Mouse (Mus musculus) spleen, adult 2 months (tissue): ENCODE data around the gene Slc22a14. TPM values are rescaled to one million over a fixed set of nuclear protein-coding genes. Genes with fewer than 3 reads are reported as not detected.

Experiments used
- DNase-seq, 2 experiments: peaks; one replicate each; pipeline versions ENCODE4 v3.0.0 to v3.0.0-alpha.2; 2012 to 2021; ENCODE audit warnings: low spot score in 2 of 2, low read depth in 1 of 2
- H3K27ac ChIP-seq: fragments of 200-500 bp; 2 replicates; pipeline ENCODE4 v1.5.1; 2012; ENCODE audit warnings: low read length, inconsistent platforms; ENCODE audit not compliant: insufficient read depth
- H3K27me3 ChIP-seq: fragments of 200-500 bp; 2 replicates; pipeline ENCODE4 v1.6.1; 2012; ENCODE audit warnings: mild to moderate bottlenecking, moderate library complexity, low read length, inconsistent platforms; ENCODE audit not compliant: control insufficient read depth, insufficient read depth
- H3K36me3 ChIP-seq: fragments of 200-500 bp; 2 replicates; pipeline ENCODE4 v1.6.1; 2012; ENCODE audit warnings: mild to moderate bottlenecking, low read length, inconsistent platforms; ENCODE audit not compliant: control insufficient read depth, insufficient read depth
- H3K4me1 ChIP-seq: fragments of 200-500 bp; 2 replicates; pipeline ENCODE4 v1.6.1; 2011; ENCODE audit warnings: inconsistent platforms; ENCODE audit not compliant: control insufficient read depth, insufficient read depth, insufficient read length
- H3K4me3 ChIP-seq: fragments of 200-500 bp; 2 replicates; pipeline ENCODE4 v1.5.1; 2011; ENCODE audit warnings: mild to moderate bottlenecking, inconsistent platforms; ENCODE audit not compliant: insufficient read depth, insufficient read length; ENCODE audit errors: extremely low read depth
- CTCF ChIP-seq: fragments of 200-500 bp; IDR thresholded peaks from 2 replicates; pipeline ENCODE4 v1.5.1; 2011; ENCODE audit warnings: mild to moderate bottlenecking, inconsistent platforms; ENCODE audit not compliant: insufficient read depth, insufficient read length, insufficient replicate concordance; ENCODE audit errors: extremely low read depth
- POLR2A ChIP-seq: fragments of 200-500 bp; IDR thresholded peaks from 2 replicates; pipeline ENCODE4 v1.6.1; 2011; ENCODE audit warnings: low read depth, low read length, inconsistent platforms
- WGBS: fragments of 180-500 bp; shearing (Covaris S2); methylation state at CpG from one replicate; pipeline ENCODE4 v1.1.7; 2018; 5-methylcytosine and 5-hydroxymethylcytosine counted together
- polyA plus RNA-seq: library from polyadenylated mRNA; depleted of rRNA; stranded (reverse); fragments of >200 nt; gene quantifications from 2 replicates; pipeline ENCODE4 v1.2.3, GENCODE M21; 2012; rRNA removed

Gene Slc22a14
- polyA plus RNA-seq, result 0.19 and 0.22 TPM in 2 replicates

DNA sequence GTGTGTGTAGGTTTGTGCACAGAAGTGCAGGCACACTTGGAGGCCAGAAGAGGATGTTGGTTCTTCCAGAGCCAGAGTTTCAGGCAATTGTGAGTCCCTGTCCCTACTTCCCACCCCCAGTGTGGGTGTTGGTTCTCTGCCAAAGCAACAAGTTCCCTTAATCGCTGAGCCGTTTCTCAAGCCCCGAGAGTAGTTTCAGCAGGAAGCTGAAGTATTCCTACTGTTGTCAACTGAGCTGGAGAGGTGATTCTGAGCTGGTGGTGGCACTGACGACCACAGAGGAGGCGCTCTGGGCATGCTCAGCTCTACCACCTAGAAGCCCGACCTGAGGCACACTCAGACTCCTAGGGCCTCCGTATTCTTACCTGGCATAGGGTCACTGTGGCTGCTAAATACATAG, at the start of gene Slc22a14:
Gene Slc22a14 (minus strand): TSS at position 270 of the 400 bp plus-strand sequence.
- no peak for TF ChIP-seq POLR2A
- no peak for TF ChIP-seq CTCF
- Histone ChIP-seq H3K27me3 (no peaks in the 10 kb centered on the region), H3K4me1 (no peaks in the 10 kb centered on the region), H3K36me3 (no peaks in the 10 kb centered on the region), H3K27ac (no peak within 1 kb of the TSS), H3K4me3 (no peak within 1 kb of the TSS)
- 24% methylated on average over 7 of the region's 7 CpGs for whole genome bisulfite sequencing
- DNase-seq, result no peak

DNA sequence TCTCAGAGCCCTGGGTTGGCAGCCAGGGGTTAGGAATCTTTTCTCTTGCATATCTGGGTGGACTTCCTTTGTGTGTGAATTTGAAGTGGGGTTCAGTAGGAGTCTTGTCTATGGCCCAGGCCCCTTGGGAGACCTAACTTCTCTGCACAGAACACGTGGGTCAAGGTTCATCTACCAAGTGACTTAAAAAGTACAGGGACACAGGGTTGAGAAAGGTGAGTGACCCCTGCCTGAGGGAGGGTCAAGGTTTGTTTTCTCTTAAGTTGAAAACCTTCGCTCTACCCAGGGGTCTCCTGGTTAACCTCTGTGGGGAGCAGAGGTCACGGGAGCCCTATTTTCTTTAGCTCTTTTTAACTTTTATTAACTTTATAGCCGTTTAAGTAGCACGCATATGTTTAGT, 44.5 kb upstream of the Slc22a14 start:
- H3K27me3 ChIP-seq, result no peaks in the 10 kb centered on the region
- TF ChIP-seq CTCF (no peak), POLR2A (no peak)
- H3K4me1 ChIP-seq, result no peaks in the 10 kb centered on the region
- DNase-seq, result no peak
- H3K4me3 ChIP-seq, result no peak overlapping the region
- WGBS, result 81% methylated on average over 5 of the region's 5 CpGs
- no peak overlapping the region for H3K27ac ChIP-seq
- H3K36me3 ChIP-seq, result no peaks in the 10 kb centered on the region

DNA sequence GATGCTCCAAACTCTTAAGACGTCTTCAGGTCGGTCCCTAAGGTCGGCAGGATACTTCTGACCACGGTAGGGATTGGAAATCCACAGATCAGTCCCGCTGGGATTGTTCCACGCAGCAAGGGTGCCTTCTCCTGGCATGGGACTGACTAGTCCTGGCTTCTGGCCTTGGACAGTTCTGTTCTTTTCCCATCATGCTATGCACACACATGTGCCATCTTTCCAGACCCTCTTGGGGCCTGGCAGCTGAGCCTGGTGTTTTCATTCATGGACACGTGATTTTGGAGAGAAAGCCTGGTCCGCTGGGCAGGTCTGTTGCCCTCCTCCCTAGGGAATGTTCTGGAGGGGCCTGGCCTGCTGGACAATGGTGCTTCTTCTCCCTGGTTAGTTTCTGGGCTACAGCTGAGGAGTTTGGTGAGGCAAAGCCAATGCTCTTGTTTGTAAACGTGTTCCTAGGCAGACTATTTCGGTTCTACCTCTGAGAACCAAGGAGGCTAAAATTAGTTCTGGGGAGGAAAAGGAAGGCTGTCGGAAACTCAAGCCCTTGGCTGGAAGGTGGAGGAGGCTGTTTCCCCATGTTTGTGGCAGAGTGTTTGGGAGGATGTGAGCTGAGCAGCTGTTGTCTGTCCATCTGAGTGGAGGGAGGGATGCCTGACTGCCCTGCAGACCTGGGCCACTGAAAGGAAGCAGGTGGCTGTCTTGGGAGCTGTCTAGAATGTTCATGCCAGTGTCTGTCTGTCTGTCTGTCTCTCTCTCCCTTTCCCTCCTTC, 43.7 kb upstream of the Slc22a14 start:
- H3K4me3 ChIP-seq, result no peak overlapping the region
- 67% methylated on average over 11 of the region's 11 CpGs for WGBS
- DNase-seq, result no peak
- TF ChIP-seq CTCF (no peak), POLR2A (no peak)
- no peaks in the 10 kb centered on the region for H3K36me3 ChIP-seq
- no peaks in the 10 kb centered on the region for H3K27me3 ChIP-seq
- no peaks in the 10 kb centered on the region for H3K4me1 ChIP-seq
- no peak overlapping the region for H3K27ac ChIP-seq

DNA sequence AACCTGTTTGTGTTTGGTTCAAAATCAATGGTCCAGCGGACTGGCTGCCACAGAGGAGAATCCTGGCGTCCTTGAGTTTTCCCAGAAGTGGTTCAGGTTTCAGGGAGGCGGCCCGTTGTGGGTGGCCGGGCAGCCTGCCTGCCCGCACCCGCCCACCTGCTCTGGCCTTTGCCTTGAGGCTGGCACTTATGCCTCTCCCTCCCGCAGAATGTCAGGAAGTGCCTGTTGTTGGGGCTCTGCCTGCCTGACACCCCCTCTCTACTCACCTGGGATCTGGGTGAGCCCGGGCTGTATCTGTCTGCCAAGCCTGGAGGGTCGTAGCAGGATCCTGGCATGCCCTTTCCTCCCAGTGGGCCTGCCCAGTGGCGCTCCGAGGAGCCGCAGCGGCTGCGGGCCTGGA, 42.5 kb upstream of the Slc22a14 start:
- H3K27me3 ChIP-seq, result peaks cover 4% of the 10 kb centered on the region; the same call in 1 of the 2 replicates
- no peak for TF ChIP-seq CTCF
- H3K27ac ChIP-seq, result no peak overlapping the region
- no peak for DNase-seq
- no peaks in the 10 kb centered on the region for H3K36me3 ChIP-seq
- H3K4me3 ChIP-seq, result no peak overlapping the region
- WGBS, result 91% methylated on average over 15 of the region's 15 CpGs
- H3K4me1 ChIP-seq, result peaks cover 3% of the 10 kb centered on the region; the same call in 1 of the 2 replicates

DNA sequence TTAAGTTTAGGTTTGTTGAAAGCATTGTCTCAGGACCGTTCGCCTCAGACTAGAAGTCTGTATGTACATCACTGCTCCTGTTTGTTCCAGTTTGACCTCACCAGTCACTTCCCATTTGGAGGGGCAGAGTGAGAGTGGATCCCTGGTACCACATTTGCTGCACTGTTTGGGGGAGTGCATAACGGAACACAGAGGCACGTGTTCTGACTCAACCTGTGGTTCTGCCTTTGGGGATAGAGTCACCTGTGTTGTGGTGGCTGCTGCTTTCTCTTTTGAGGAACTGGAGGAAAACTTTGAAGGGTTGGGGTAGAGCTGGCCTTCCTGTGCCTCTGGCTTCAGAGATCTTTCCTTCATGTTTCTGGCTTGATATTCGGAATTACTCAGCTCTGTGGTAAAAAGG, 38.7 kb upstream of the Slc22a14 start:
- Histone ChIP-seq H3K4me1 (peaks cover 6% of the 10 kb centered on the region), H3K4me3 (no peak overlapping the region), H3K36me3 (no peaks in the 10 kb centered on the region), H3K27ac (no peak overlapping the region), H3K27me3 (peaks cover 13% of the 10 kb centered on the region)
- no peak for DNase-seq
- TF ChIP-seq CTCF (no peak), POLR2A (no peak)
- 14% methylated on average over 5 of the region's 5 CpGs for WGBS

DNA sequence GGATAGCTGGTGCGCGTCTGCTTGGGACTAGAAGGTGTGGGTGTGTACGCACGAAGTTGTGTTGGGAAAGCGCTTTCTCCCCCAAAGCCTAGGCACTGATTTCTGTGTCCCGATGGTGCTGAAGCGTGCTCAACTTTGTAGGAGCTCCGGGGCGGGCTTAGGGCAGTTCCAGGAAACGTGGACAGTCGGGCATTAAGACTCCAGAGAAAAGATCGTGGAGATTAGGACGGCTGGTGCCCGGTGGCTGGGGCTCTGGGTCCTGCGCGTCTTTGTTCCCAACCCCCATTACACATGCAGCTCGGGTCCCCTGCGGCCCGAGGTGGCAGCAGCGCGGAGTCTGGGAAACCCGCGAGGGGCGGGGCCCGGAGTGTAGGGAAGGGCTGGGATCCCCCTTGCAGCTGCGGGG, 37.9 kb upstream of the Slc22a14 start:
- no peaks in the 10 kb centered on the region for H3K36me3 ChIP-seq
- H3K27ac ChIP-seq, result no peak overlapping the region
- peaks cover 6% of the 10 kb centered on the region for H3K4me1 ChIP-seq
- H3K27me3 ChIP-seq, result peaks cover 13% of the 10 kb centered on the region
- DNase-seq, result no peak
- 2% methylated on average over 26 of the region's 26 CpGs for WGBS
- peak overlapping the region; percentile 44; the same call in 1 of the 2 replicates for H3K4me3 ChIP-seq
- TF ChIP-seq POLR2A (no peak), CTCF (no peak)
